Mouse (Mus musculus) liver, embryonic 13.5 days (tissue): ENCODE results near the gene Brd3. TPM values are rescaled to one million over a fixed set of nuclear protein-coding genes. Genes with fewer than 3 reads are reported as not detected.

Source experiments
- ATAC-seq: fragments of 200-750 bp; cut with Nextera tagmentation; 2 replicates; pipeline ENCODE4 v1.8.0; 2017; ENCODE audit warnings: low read depth, mild to moderate bottlenecking, moderate number of reproducible peaks, moderate library complexity
- DNase-seq: peaks from one replicate; pipeline ENCODE4 v3.0.0; 2022
- H3K27ac ChIP-seq: fragments of 300-500 bp; sonication (generic); 2 replicates; pipeline ENCODE4 v1.5.1; 2015; ENCODE audit warnings: moderate library complexity, mild to moderate bottlenecking, inconsistent platforms
- H3K27me3 ChIP-seq: fragments of 300-500 bp; sonication (generic); 2 replicates; pipeline ENCODE4 v1.6.1; 2015; ENCODE audit warnings: mild to moderate bottlenecking, inconsistent platforms
- H3K36me3 ChIP-seq: fragments of 300-500 bp; sonication (generic); 2 replicates; pipeline ENCODE4 v1.6.1; 2015; ENCODE audit warnings: mild to moderate bottlenecking, inconsistent platforms
- H3K4me1 ChIP-seq: fragments of 300-500 bp; sonication (generic); replicated peaks from 2 replicates; pipeline ENCODE4 v1.6.1; 2015; ENCODE audit warnings: inconsistent platforms
- H3K4me2 ChIP-seq: fragments of 300-500 bp; sonication (generic); 2 replicates; pipeline ENCODE4 v1.6.1; 2015; ENCODE audit warnings: inconsistent platforms, mild to moderate bottlenecking, moderate library complexity
- H3K4me3 ChIP-seq: fragments of 300-500 bp; sonication (generic); replicated peaks from 2 replicates; pipeline ENCODE4 v1.5.1; 2015; ENCODE audit warnings: mild to moderate bottlenecking, inconsistent platforms
- H3K9ac ChIP-seq: fragments of 300-500 bp; sonication (generic); 2 replicates; pipeline ENCODE4 v1.6.1; 2015; ENCODE audit warnings: mild to moderate bottlenecking, inconsistent platforms
- H3K9me3 ChIP-seq: fragments of 300-500 bp; sonication (generic); replicated peaks from 2 replicates; pipeline ENCODE4 v1.6.1; 2016; ENCODE audit warnings: inconsistent platforms
- WGBS: fragments of 180-500 bp; shearing (Covaris S2); methylation state at CpG from one replicate; pipeline ENCODE4 v1.1.7; 2015; ENCODE audit not compliant: insufficient replicate concordance; 5-methylcytosine and 5-hydroxymethylcytosine counted together
- polyA plus RNA-seq: library from polyadenylated mRNA; unstranded; fragments of >200 nt; fragmentation: Nextera tagmentation; extraction: Ambion mirVana; gene quantifications from 2 replicates; pipeline ENCODE4 v1.2.1, GENCODE M21; 2015

Brd3 gene
- polyA plus RNA-seq, 1 experiment from 2014 or later, result 25.0 TPM

DNA sequence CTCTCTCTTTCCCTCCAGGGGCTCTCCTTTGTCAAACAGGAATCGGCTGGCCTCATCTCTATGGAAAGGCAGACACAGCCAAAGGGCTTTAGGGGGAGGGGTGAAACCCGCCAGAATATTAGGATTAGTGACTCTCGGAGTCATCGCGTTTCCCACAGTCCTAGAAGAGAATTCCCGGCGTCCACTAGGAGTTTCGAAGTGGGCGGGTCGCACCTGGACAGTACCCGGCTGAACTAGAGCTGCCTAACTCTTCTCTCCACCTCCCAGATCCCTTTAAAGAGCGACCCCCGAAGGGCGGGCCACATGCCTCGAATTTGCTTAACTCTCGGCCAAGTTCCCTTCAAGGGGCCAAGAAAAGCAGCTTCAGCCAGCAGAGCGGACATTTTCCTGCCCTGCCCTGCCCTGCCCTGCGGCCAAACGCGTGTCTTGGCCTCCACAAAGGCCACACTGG lies 82.3 kb downstream of the Brd3 start:
- Histone ChIP-seq H3K36me3 (no peaks in the 10 kb centered on the region), H3K4me3 (peak overlapping the region; percentile 79), H3K9ac (peak overlapping the region; percentile 80), H3K27me3 (peaks cover 31% of the 10 kb centered on the region), H3K27ac (0 out of 2 replicates have a peak overlapping the region, but pooled peaks have one; percentile 55), H3K9me3 (no peaks in the 10 kb centered on the region), H3K4me2 (peak overlapping the region; percentile 99), H3K4me1 (peaks cover 64% of the 10 kb centered on the region)
- ATAC-seq (no peak), DNase-seq (no peak)
- 9% methylated on average over 20 of the region's 20 CpGs for WGBS

DNA sequence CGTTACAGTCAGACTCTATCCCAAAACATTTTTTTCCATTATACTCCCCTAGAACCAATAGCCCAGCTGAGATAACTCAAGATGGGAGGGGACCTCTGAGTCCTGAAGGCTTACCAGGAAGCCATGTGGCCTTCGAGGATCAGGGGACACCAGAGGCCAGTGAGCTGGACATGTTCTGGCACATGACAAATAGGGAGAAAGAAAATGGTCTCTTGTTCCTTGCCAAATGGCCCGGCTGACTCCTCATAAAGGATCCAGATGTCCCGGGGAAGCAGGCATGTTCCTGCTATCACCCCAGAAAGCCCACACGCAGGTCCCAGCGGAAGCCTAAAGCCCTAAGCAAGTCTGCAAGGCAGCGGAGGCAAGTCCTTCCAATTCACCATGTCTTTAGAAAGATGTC lies 83.9 kb downstream of the Brd3 start:
- Histone ChIP-seq H3K9me3 (no peaks in the 10 kb centered on the region), H3K4me1 (peaks cover 79% of the 10 kb centered on the region), H3K4me3 (no peak overlapping the region), H3K27ac (no peak overlapping the region), H3K27me3 (peaks cover 31% of the 10 kb centered on the region), H3K9ac (no peak overlapping the region), H3K36me3 (no peaks in the 10 kb centered on the region), H3K4me2 (no peak overlapping the region)
- no peak for DNase-seq
- 82% methylated on average over 7 of the region's 7 CpGs for WGBS
- ATAC-seq, result no peak

DNA sequence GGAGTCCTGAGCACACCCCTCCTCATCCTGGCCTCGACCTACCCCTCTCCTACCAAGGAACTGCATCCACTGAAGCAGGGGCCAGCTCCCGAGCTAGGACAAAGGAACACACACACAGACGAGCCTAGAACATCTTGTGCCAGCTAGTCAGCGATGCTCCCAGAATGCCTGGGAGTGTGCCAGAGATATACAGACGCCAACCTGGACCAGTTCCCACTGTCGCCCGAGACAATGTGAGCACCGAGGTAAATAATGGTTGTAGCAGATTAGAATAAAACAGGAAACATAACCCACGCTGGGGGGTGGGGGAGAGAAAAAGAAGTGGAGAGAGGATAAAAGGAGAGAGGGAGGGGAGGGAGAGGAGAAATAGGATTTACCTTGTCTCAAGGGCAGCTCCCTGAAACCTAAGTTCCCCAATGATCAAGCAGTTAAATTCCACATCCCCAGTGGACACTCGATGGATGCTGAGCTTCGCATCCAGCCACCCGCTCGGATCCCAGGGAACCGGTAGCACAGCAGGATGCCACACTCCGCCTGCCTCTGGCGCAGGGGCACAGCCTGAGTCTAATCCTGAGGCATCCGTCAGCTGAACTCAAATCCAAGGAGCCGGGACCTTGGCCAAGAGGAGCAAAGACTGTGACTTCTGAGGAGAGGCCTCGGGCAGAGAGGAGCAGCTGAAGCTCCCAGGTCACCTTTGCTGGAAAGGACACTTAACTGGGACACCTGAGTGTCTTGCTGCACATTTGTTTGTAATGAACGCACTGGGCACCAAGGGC lies 86.0 kb downstream of the Brd3 start:
- DNase-seq (no peak), ATAC-seq (no peak)
- H3K4me3 ChIP-seq, result no peak overlapping the region
- H3K4me2 ChIP-seq, result no peak overlapping the region
- peaks cover 28% of the 10 kb centered on the region for H3K27me3 ChIP-seq
- H3K4me1 ChIP-seq, result peaks cover 85% of the 10 kb centered on the region
- H3K9ac ChIP-seq, result no peak overlapping the region
- no peak overlapping the region for H3K27ac ChIP-seq
- no peaks in the 10 kb centered on the region for H3K36me3 ChIP-seq
- WGBS, result 64% methylated on average over 20 of the region's 20 CpGs
- H3K9me3 ChIP-seq, result no peaks in the 10 kb centered on the region

GRCm38 (mm10) chr2:27418577-27419070 lies 88.8 kb downstream of the Brd3 start:
- no peaks in the 10 kb centered on the region for H3K36me3 ChIP-seq
- peaks cover 2% of the 10 kb centered on the region; the same call in 1 of the 2 replicates for H3K27me3 ChIP-seq
- ATAC-seq (no peak), DNase-seq (no peak)
- no peak overlapping the region for H3K9ac ChIP-seq
- WGBS, result 15% methylated on average over 6 of the region's 6 CpGs
- peaks cover 87% of the 10 kb centered on the region for H3K4me1 ChIP-seq
- peak overlapping the region; percentile 15; the same call in 1 of the 2 replicates for H3K4me2 ChIP-seq
- H3K27ac ChIP-seq, result peak overlapping the region; percentile 31
- H3K9me3 ChIP-seq, result no peaks in the 10 kb centered on the region
- H3K4me3 ChIP-seq, result no peak overlapping the region

- WGBS, result 26% methylated on average over 5 of the region's 5 CpGs
- H3K9ac ChIP-seq, result 0 out of 2 replicates have a peak overlapping the region, but pooled peaks have one; percentile 13
- peak overlapping the region; percentile 15 for H3K4me2 ChIP-seq
Observed at GRCm38 (mm10) chr2:27417648-27418153, 89.8 kb downstream of the Brd3 start.

DNA sequence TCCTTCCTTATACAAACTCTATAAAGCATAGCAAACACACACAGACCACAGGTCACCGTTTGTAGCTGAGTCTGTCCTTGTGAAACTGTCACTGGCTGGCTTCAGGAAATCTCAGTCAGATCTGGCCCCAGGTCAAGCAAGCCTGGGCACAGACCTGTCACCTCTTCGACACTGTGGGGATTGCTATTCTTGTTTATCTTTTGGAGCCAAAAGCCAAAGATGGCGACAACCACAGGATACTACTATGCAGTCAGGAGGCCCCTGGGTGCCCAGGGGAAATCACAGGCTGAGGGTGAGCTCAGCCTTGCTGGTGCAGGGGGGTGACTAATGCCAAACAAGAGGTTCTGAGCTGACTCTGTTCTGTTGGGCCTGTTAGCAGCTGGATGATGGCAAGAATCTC lies 91.0 kb downstream of the Brd3 start:
- peaks cover 94% of the 10 kb centered on the region for H3K4me1 ChIP-seq
- H3K27ac ChIP-seq, result peak overlapping the region; percentile 53
- ATAC-seq (no peak), DNase-seq (no peak)
- H3K9ac ChIP-seq, result no peak overlapping the region
- no peaks in the 10 kb centered on the region for H3K9me3 ChIP-seq
- no peaks in the 10 kb centered on the region for H3K36me3 ChIP-seq
- H3K4me3 ChIP-seq, result no peak overlapping the region
- H3K27me3 ChIP-seq, result no peaks in the 10 kb centered on the region
- H3K4me2 ChIP-seq, result no peak overlapping the region
- WGBS, result 12% methylated on average over 3 of the region's 3 CpGs

More at GRCm38 (mm10) chr2:27417648-27418153, 89.8 kb downstream of the Brd3 start:
- Histone ChIP-seq H3K4me1 (peaks cover 85% of the 10 kb centered on the region), H3K4me3 (no peak overlapping the region), H3K27me3 (no peaks in the 10 kb centered on the region), H3K9me3 (no peaks in the 10 kb centered on the region), H3K36me3 (no peaks in the 10 kb centered on the region), H3K27ac (peak overlapping the region; percentile 59)
- ATAC-seq, result peak; percentile 73
- DNase-seq, result no peak

- peak overlapping the region; percentile 5; the same call in 1 of the 2 replicates for H3K9ac ChIP-seq
- no peaks in the 10 kb centered on the region for H3K36me3 ChIP-seq
- no peak overlapping the region for H3K4me2 ChIP-seq
- no peak for DNase-seq
- H3K4me3 ChIP-seq, result no peak overlapping the region
- H3K4me1 ChIP-seq, result peaks cover 94% of the 10 kb centered on the region
- no peaks in the 10 kb centered on the region for H3K27me3 ChIP-seq
- 47% methylated on average over 11 of the region's 11 CpGs for WGBS
- no peak for ATAC-seq
- H3K27ac ChIP-seq, result no peak overlapping the region
- H3K9me3 ChIP-seq, result no peaks in the 10 kb centered on the region
Observed at GRCm38 (mm10) chr2:27415060-27415783, 92.2 kb downstream of the Brd3 start.

DNA sequence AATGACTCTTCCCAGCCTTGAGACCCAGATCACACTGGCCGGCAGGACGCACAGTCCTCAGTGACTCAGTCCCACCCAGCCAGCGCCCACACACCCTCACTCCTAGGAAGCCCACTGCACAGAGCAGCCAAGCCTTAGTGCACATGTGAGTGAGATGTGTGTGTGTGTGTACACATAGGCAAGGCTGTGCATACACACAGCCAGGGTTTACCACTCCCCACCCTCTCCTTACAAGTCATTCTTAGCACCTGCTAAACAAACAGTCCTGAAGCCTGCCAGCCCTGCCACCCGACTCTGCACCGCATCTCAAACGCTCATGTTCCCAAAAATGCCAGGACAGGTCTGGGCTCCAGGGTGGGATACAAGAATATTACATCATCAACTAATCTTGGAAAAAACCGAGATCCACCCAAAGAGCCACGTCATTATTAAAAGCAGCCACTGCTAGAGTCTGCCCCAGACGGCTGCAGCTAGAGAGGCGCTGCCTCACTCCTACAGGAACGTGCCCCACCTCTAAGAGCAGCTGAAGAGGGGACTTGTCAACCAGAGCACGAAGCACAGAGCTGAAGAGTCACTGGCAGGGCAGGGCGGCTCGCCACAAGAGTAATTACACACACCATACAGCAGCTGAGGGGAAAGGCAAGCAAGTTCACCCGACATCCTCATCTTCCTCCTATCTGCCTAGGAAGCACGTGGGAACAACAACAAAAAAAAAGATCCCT lies 93.4 kb downstream of the Brd3 start:
- H3K36me3 ChIP-seq, result no peaks in the 10 kb centered on the region
- H3K4me1 ChIP-seq, result peaks cover 89% of the 10 kb centered on the region

DNA sequence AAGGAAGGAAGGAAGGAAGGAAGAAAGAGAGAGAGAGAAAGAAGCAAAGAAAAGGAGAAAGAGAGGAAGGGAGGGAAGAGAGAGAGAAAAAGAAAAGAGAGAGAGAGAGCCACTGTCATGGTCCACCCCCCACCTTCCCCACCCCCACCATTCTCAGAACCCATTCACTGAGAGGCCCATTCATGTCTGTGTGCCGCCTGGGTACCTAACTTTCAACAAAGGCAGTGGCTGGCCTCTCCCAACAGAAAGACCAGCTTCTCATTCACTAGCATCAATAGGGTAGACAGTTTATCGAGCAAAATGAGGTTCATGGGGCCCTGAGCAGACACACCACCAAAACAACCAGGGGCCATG lies 93.9 kb downstream of the Brd3 start:
- Histone ChIP-seq H3K36me3 (no peaks in the 10 kb centered on the region), H3K4me1 (peaks cover 88% of the 10 kb centered on the region), H3K27me3 (no peaks in the 10 kb centered on the region), H3K9ac (no peak overlapping the region), H3K9me3 (no peaks in the 10 kb centered on the region), H3K27ac (no peak overlapping the region), H3K4me3 (no peak overlapping the region), H3K4me2 (no peak overlapping the region)
- WGBS, result 53% methylated on average over 2 of the region's 2 CpGs
- ATAC-seq (no peak), DNase-seq (no peak)

More for the DNA sequence above, 93.4 kb downstream of the Brd3 start:
- Histone ChIP-seq H3K27ac (no peak overlapping the region), H3K4me3 (no peak overlapping the region), H3K4me2 (no peak overlapping the region), H3K9me3 (no peaks in the 10 kb centered on the region), H3K9ac (no peak overlapping the region), H3K27me3 (no peaks in the 10 kb centered on the region)
- WGBS, result 41% methylated on average over 16 of the region's 16 CpGs
- DNase-seq (no peak), ATAC-seq (no peak)

GRCm38 (mm10) chr2:27412245-27412800 lies 95.1 kb downstream of the Brd3 start:
- peak overlapping the region; percentile 73 for H3K27ac ChIP-seq
- H3K4me2 ChIP-seq, result peak overlapping the region; percentile 28
- no peaks in the 10 kb centered on the region for H3K27me3 ChIP-seq
- H3K9ac ChIP-seq, result peak overlapping the region; percentile 26; the same call in 1 of the 2 replicates
- H3K4me1 ChIP-seq, result peaks cover 86% of the 10 kb centered on the region
- no peaks in the 10 kb centered on the region for H3K9me3 ChIP-seq
- ATAC-seq (no peak), DNase-seq (no peak)
- WGBS, result 34% methylated on average over 7 of the region's 7 CpGs
- no peaks in the 10 kb centered on the region for H3K36me3 ChIP-seq
- H3K4me3 ChIP-seq, result no peak overlapping the region
